Comparison of ENCODE assay signal across 8 mouse cellular contexts in genomic region chr7:19094471-19094825, GRCm38 (mm10). TPM values are rescaled to one million over a fixed set of nuclear protein-coding genes. Genes with fewer than 3 reads are reported as not detected.
DNase-seq lines count a peak whose midpoint lies in the region; ATAC-seq lines count a peak whose summit lies in the region.

Gene Six5 (plus strand): TSS chr7:19094594.

- ATAC-seq in liver, embryonic 13.5 days (ENCODE audit: low read depth) = no peak
- peak; percentile 0; the same call in 1 of the 2 replicates for ATAC-seq in neural tube, embryonic 12.5 days (ENCODE audit: low FRiP score, low read depth)

- peaks cover 68% of the 10 kb centered on the region for H3K4me1 ChIP-seq in hindbrain, embryonic 10.5 days (replicated peaks)
- peaks cover 59% of the 10 kb centered on the region for H3K4me1 ChIP-seq in liver, embryonic 13.5 days (replicated peaks)
- peaks cover 59% of the 10 kb centered on the region for H3K4me1 ChIP-seq in neural tube, embryonic 12.5 days

- H3K27ac ChIP-seq in hindbrain, embryonic 10.5 days = peak within 1 kb of the TSS; percentile 98
- peak within 1 kb of the TSS; percentile 82 for H3K27ac ChIP-seq in liver, embryonic 13.5 days
- peak within 1 kb of the TSS; percentile 54 for H3K27ac ChIP-seq in neural tube, embryonic 12.5 days

- H3K9me3 ChIP-seq in hindbrain, embryonic 10.5 days = no peaks in the 10 kb centered on the region
- H3K9me3 ChIP-seq in liver, embryonic 13.5 days (replicated peaks) = no peaks in the 10 kb centered on the region
- H3K9me3 ChIP-seq in neural tube, embryonic 12.5 days = no peaks in the 10 kb centered on the region

- H3K9ac ChIP-seq in liver, embryonic 13.5 days = peak within 1 kb of the TSS; percentile 75
- H3K9ac ChIP-seq in neural tube, embryonic 12.5 days = peak within 1 kb of the TSS; percentile 78

- WGBS in hindbrain, embryonic 10.5 days = under 1% methylated on average over 30 of the region's 36 CpGs
- WGBS in liver, embryonic 13.5 days (ENCODE audit: insufficient replicate concordance) = under 1% methylated on average over 17 of the region's 36 CpGs
- WGBS in neural tube, embryonic 12.5 days = 2% methylated on average over 19 of the region's 36 CpGs

- peak; percentile 57 to 59 for DNase-seq in cerebellum, postnatal 10 days
- DNase-seq in cerebellum, adult 8-10 months = no peak
- DNase-seq in urinary bladder, postnatal 14 days (ENCODE audit: low spot score) = peak; percentile 58
- no peak for DNase-seq in urinary bladder, postnatal 4 days (ENCODE audit: low spot score in 2 of 2)
- DNase-seq in hindbrain, embryonic 10.5 days (ENCODE audit: low spot score) = no peak
- DNase-seq in liver, embryonic 13.5 days = no peak
- no peak for DNase-seq in layer of hippocampus, postnatal 14 days (ENCODE audit: low spot score in 2 of 2)

- peaks cover 25% of the 10 kb centered on the region for H3K27me3 ChIP-seq in hindbrain, embryonic 10.5 days (ENCODE audit: insufficient read depth, poor library complexity, severe bottlenecking)
- H3K27me3 ChIP-seq in liver, embryonic 13.5 days = peaks cover 93% of the 10 kb centered on the region
- H3K27me3 ChIP-seq in neural tube, embryonic 12.5 days (replicated peaks) = peaks cover 16% of the 10 kb centered on the region

- H3K4me2 ChIP-seq in liver, embryonic 13.5 days = peak within 1 kb of the TSS; percentile 97
- H3K4me2 ChIP-seq in neural tube, embryonic 12.5 days (replicated peaks) = peak within 1 kb of the TSS; percentile 98

- peaks cover 47% of the 10 kb centered on the region for H3K36me3 ChIP-seq in hindbrain, embryonic 10.5 days
- H3K36me3 ChIP-seq in liver, embryonic 13.5 days = no peaks in the 10 kb centered on the region
- peaks cover 32% of the 10 kb centered on the region for H3K36me3 ChIP-seq in neural tube, embryonic 12.5 days

- peak within 1 kb of the TSS; percentile 79 for H3K4me3 ChIP-seq in hindbrain, embryonic 10.5 days
- H3K4me3 ChIP-seq in liver, embryonic 13.5 days (replicated peaks) = peak within 1 kb of the TSS; percentile 68
- peak within 1 kb of the TSS; percentile 66 for H3K4me3 ChIP-seq in neural tube, embryonic 12.5 days

RNA-seq across cellular contexts. Expression of gene Six5, which starts in this region (rescaled TPM):
- 7.4 and 8.4 TPM in 2 replicates for polyA plus RNA-seq in hindbrain, embryonic 10.5 days (2016; fragmentation: Nextera tagmentation; extraction: Ambion mirVana)
- 0.67 and 0.82 TPM in 2 replicates for polyA plus RNA-seq in liver, embryonic 13.5 days (2015; fragmentation: Nextera tagmentation; extraction: Ambion mirVana)
- polyA plus RNA-seq in neural tube, embryonic 12.5 days (2016; fragmentation: Nextera tagmentation; extraction: Ambion mirVana) = 4.5 and 5.2 TPM in 2 replicates
- 1 to 10 TPM; 2.1 to 2.7 TPM for total RNA-seq in layer of hippocampus, postnatal 14 days (2021)

Comparison
In these comparisons a context has a peak if more than half of its experiments do, and no peak if none do; other contexts are left out.
1. DNase-seq: peak in cerebellum, postnatal 10 days (2 of 2) and urinary bladder, postnatal 14 days (single experiment); none in cerebellum, adult 8-10 months (single experiment), urinary bladder, postnatal 4 days (0 of 2), hindbrain, embryonic 10.5 days (single experiment), liver, embryonic 13.5 days (single experiment) and layer of hippocampus, postnatal 14 days (0 of 2).
2. Peak in every context shown above with its lines, with median percentiles within 50 percentile points of each other: H3K27ac ChIP-seq and H3K4me3 ChIP-seq.